Mouse (Mus musculus): ENCODE measurements around the gene Mrtfb. TPM values are rescaled to one million over a fixed set of nuclear protein-coding genes. Genes with fewer than 3 reads are reported as not detected.

Gene Mrtfb
- 10 to 100 TPM; 28.7 to 29.9 TPM for total RNA-seq (2021)

DNA sequence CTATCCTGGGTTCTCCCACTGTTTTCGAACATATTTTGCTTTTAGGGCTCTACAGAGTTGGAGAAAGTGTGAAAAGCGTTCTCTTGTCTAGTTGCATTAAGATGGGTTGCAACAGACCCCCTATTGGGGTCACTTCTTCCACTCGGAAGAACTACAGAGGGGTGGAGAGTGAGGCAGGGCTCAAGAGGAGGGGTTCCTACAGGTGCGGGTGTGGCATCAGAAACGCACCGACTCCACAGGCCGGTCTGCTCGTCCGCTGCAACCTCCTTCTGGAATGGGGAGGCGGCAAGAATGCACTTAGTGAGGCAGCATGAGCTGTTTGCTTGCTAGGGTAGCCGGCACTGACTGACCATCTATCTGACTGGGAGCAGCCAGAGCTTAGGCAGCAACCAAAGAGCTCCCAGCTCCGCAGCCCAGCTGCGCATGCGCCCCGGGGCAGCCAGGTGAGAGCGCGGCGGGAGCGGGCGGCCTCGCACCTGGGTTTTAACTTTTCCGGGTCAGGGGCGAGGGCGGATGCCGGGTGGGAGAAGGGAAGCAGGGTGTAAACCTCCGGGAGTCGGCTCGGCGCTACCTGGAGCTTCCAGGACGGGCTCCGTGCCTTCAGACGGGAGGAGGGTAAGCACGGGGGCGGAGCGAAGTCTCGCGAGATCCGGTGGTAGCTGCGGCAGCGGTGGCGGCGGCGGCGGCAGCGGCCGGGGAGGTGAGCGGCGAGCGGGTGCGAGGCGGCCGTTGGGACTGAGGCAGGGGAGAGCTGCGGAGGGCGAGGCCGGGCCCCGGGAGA lies at the start of gene Mrtfb:
Mrtfb (plus strand) TSS at position 627 of the 781 bp plus-strand sequence.
- DNase-seq: peak; percentile 94 to 98
- intact Hi-C loops (cut with DNase I): loop anchor here (2.0 kb wide), 2 partner anchors 95 to 101 kb away; no protein-coding TSS in a partner anchor

DNA sequence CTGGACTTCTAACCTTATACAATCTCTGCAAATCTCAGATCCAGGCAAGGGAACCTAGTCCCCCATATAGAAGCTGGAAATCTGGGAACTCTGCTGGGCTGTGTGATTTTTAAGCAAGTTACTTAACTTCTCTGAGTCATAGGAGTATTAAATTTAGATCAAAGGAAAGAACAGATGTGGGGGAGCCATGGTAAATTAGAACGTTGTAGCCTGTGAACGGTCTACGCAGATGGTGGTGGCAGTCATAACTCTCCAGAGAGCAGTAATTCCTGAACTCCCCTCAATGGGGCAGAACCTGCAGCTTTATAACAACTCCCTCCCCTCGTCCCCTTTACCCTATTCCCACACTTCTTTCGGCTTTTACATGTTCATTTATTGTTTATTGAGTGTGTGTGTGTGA lies 48.6 kb upstream of the Mrtfb start:
- intact Hi-C loops (cut with DNase I): no loop called here
- DNase-seq: no peak

DNA sequence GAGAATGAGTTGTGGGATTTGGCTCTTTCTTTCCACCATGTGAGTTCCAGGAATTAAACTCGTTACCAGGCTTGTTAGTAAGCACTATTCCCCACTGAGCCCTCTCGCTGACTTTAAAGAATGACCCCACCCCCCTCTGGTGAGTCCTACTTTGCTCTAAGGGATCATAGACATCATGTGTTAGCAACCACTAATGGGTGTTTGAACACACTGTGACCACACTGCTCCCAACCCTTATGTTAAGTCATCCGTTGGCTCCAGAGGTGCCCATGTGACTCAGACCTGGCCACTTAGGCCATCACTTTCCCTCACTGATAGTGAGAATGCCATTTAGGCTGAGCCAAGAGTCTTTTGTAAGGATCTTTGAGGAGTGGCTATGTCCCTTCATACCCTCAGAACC lies 48.2 kb upstream of the Mrtfb start:
- intact Hi-C loops (cut with DNase I): no loop called here
- DNase-seq: peak in 1 of 2 experiments; percentile 29

DNA sequence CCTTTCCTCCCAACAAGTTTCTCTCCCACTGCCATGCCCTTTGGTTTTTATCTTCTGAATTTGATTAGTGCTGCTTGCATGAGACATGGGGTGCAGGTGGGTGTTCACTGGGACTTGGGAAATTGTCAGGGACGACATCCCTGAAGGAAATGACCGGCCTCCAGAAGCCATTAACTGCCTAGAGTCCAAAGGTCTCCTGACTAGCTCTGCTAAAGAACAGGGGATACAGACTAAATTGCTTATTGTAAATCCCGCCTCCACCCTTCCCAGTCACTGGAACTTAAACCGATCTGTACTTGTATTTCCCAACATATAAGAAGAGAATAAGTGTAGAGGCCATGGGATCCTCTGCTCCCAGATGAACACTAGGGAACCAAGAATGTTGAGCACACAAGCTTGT lies 43.5 kb upstream of the Mrtfb start:
- intact Hi-C loops (cut with DNase I): no loop called here
- DNase-seq: no peak

DNA sequence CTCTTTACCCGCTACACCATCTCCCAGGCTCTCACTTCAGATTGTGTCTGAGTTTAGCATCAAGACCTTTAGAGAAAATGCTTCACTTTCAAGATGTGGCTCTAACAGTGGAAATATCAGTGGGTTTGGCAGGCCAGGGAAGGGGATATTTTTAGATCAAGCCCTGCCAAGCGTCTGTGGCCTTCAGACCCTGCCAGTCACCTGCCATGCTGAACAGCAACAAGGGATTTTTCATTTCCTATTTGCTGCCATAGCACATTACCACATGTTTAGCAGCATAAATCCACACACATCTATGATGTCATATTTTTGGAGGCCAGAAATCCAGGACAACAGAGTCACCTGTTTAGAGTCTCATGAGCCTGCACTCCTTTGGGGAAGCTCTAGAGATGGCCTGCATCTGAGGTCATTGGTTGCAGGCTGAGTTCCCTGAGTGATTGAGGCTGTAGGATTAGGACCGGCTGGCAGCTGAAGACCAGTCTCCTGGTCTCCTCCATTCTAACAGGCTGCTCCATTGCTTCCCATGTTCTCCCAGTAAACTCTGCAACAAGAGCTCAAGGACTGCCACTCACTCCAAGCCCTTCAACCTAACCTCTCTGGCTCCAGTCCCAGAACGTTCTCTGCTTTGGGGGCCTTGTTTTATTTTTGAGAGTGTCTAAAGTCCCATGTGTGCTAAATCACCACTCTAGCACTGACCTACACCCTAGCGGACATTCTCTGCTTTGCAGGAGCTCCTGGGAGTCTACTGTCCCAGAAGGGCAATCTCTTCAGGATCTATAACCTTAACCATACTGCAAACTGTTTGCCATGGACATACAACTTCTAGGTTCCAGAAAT lies 39.9 kb upstream of the Mrtfb start:
- DNase-seq: peak in 1 of 2 experiments; percentile 37
- intact Hi-C loops (cut with DNase I): no loop called here

DNA sequence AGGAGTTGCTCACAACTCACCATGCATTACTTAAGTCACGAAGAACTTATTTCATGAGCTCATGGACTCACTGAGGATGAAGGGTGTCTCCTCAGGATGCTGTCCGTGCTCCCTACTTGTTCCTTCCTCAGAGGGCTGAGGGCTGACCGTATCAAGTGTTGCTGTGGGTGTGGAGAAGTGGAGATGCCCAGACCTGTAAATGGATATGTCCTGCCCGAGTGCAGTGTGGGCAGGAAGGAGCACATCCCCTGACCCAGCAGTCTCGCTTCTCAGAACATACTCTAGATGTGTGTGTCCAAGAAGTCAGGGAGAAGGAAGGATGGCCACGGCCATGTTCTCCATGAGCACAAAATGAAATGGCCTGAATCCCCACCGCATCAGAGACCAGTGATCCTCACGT lies 38.3 kb upstream of the Mrtfb start:
- intact Hi-C loops (cut with DNase I): no loop called here
- no peak for DNase-seq

DNA sequence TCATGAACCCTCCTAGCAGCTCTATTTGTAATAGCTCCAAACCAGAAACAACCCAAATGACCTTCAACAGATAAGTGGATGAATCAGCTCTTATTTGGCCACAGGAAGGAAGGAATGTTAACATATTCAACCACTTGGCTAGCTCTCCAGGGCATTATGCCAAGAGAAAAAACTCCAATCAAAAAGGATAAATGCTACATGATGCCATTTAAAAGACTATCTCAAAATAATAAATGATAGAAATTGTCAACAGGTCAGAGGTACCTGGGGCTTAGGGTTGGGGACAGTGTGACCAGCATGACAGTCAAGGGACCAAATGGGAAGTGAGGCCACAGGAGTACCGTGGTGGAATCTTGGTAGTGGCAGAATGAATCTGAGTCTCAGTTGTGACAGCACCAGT lies 34.8 kb upstream of the Mrtfb start:
- no peak for DNase-seq
- intact Hi-C loops (cut with DNase I): no loop called here

DNA sequence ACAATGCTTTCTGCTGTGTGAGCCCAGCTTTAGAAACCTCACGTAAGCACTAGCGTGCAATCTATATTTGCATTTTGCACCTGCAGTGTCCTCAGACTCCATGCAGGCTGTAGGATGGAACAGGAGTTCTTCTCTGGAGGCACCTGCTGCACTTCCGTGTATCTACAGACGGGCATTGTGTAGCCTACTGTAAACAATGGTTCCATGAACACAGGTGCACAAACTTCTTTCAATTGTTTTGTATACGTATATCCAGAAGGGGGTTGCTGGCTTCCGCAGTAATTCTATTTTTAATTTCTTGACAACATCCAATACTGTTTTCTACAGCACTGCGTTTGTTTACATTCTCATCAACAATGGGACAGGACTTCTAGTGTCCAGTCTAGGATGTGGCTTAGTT lies 24.2 kb upstream of the Mrtfb start:
- no peak for DNase-seq
- intact Hi-C loops (cut with DNase I): no loop called here

DNA sequence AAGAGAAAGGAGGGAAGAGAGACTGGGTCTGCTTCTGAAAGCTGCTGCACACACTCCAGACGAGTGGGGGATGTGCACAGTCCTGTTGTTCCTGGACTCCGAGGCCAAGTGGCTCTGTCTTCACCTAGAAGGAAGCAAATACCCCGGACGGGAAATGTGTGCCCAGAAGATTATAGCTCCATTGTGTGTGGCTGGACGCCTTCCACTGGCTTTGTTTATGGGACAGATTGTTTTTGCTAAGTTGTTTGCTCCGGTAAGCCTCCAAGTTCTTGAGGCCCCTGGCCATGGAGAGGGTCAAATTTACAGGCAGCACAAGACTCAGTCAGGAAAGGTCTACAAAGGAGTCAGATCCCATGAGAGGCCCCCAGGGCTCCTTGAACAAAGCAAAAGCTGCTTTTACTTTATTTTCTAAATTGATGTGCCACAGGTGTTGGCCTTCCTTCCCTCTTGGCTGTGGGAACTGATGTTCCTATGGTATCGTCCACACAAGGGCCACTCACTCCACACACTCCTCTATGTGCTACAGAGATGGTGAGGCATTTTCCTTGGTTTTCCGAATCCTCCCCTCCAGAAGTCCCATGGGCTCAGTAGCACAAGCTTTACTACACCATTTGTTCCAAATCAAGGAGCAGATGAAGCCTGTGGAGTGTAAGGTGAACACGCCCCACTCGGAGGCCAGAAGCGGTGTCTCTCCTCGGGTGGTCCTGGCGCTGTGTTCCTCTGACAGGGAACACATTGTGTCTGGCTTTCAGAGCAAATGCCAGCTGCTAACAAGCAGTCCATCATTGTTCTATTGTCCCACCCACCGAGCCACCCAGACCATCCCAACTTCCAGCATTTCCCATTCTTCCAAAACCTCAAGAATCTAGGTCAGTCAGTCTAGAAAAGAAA lies 23.1 kb upstream of the Mrtfb start:
- intact Hi-C loops (cut with DNase I): no loop called here

DNA sequence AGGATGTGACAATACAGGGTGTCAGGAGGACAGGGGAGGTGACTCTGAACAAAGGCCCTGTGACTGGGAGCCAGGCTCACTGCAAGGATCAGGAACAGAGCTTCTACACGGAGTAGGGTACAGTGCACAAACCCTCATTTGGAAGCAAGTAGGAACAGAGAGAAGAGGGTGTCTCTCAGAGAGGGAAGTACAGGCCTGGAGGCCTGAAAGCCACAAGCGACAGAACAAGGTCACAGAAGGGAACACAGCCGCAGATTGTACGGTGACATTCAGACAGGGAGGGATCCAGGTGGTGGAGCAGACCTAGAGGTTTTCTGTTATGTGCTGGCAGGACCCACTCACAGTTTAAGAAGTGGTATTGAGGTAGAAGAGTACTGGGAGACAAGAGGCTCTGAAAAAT lies 17.2 kb upstream of the Mrtfb start:
- intact Hi-C loops (cut with DNase I): no loop called here
- no peak for DNase-seq

More for the DNA sequence above, 23.1 kb upstream of the Mrtfb start:
- peak; percentile 40 to 53 for DNase-seq

DNA sequence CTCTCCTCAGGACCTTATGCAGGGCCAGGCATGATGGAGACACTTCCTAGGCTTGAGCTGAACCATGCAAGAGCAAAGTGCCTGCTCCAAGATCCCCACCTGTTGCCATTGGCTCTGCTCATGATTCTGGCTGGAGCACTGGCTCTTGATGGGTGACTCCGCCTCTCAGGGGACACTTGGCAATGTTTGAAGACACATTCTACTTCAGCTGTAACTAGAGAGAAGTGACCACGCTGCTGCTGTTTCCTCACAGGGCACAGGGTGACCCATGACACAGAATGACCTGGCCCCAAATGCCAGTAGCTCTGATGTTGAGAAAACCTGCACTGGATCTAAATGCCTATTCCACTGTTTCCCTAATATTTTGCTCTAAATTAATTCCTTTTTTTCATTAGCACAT lies 16.7 kb upstream of the Mrtfb start:
- intact Hi-C loops (cut with DNase I): no loop called here
- no peak for DNase-seq

DNA sequence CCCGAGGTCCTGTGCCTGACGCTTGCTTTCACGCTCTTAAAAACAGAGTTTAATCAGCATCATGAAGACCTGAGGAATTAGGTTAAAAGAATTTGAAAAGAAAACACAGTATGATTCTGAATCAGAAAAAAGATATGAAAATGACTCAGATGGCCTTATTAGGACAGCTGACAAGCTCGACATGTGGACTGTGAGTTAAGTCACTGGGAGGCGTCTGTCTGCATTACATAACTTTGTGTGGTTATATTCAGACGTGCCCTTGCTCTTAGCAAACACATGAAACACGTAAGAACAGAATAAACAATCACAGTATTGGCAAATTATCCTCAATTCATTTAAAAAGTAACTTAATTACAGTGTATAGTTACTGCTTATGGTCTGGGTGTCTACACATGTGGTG lies 16.0 kb upstream of the Mrtfb start:
- no peak for DNase-seq
- intact Hi-C loops (cut with DNase I): no loop called here

DNA sequence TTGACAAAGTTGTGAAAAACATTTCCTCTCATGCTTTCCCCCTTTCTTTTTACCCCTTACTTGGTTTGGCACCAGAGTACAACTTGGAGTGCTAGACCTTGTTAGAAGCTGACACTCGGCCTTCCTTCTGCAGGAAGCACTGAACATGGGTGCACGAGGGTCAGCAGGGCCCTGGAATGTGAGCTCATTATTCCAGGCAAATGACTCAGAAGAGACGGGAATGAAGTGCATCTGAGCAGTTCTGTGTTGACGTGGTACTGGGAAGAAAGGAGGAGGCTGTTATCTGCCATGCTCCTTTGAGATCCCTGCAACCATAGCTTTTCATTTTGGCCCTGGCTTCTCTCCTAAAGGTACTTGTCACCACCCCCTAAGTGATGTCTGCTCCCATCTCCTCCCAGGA lies 10.6 kb upstream of the Mrtfb start:
- intact Hi-C loops (cut with DNase I): no loop called here
- DNase-seq: no peak

DNA sequence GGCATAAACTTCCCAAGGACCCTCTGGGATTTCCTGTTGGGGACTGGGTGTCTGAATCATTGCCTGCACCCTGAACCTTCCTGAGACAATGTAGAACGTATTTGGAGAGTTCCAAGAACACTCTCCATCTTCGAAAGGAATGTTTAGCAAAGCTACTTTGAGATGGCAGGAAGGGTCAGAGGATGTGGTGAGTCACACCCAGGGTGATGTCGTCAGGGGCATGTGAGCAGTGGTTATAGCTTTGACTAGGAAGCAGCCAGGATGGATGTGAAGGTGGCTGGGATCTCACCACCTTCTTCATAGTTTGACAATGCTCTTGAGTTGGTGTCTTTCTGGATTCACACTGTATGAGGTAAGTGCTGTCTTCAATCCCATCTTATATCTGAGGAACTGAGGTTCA lies 9.4 kb upstream of the Mrtfb start:
- intact Hi-C loops (cut with DNase I): no loop called here
- DNase-seq: no peak

DNA sequence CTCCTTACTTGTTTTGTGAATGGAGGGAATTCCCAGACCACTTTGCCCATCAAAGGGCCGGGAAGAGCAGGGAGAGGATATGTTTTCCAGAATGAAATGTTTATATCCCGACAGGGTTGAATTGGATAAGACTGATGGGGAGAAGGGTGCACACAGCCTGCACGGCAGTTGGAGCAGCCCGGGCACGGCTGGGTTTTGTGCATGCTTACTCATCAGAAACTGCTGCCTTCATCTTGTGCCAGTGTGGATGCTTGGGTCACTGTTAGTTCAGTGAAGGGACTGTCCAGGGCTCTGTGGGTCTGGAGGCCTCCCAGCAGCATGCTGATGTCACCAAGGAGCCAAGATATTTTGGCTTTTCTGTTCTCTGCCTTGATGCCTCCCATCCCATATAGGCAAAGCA lies 6.2 kb upstream of the Mrtfb start:
- intact Hi-C loops (cut with DNase I): no loop called here
- DNase-seq: no peak

DNA sequence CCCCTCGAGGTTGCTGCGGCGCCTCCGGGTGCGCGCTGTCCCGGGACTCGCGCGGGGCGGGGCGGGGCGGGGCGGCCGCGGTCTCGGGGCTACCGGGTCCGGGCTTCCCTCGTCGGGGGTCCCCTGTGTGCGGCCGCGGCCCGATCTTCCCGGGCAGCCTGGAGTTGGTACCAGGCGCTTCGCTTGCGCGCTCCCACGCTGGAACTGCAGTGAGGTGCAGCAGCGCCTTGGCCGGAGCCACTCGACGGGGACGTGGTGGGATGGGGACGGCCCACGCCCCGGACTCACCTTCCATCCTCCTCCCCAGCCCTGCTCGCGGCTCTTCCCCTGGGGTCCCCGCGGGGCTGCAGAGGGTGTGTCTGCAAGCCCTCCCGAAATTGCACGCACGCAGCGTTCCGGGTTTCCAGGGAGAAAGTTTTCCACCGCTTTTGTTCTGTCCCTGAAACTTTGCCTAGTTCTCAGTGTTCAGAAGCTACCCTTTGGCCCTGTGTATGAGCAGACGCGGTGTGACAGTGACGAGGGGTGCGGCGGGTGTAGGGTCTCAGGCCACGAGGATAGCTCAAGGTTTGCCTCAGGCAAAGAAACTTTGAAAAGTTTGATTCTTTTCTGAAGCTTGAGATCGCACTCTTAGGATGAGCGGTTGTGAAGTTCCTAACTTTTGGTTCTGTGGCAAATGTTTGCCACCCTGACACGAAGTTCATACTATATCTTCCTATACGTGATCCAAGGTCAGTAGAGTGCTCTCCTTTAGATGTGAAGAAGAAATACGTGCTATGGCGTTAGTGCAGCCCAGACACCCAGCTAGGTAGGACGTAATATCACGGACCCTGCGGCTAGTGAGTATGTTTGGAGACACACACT lies 616 bp downstream of the Mrtfb start:
- intact Hi-C loops (cut with DNase I): loop anchor here (2.0 kb wide), 2 partner anchors 96 to 100 kb away; no protein-coding TSS in a partner anchor
- DNase-seq: peak; percentile 20 to 23

DNA sequence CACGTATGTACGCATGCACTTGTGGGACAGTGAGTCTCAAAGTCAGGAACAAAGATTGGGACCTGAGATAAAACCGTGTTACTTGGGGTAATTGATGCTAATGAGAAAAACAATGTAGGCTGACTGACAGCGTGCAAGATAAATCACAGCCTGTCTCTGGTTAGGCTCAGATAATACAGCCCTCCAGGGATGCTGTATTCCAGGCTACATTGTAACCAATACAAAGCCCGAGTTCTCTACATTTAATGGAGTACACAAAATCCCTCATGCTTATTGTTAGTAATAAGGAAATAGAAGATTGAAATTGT lies 1.2 kb downstream of the Mrtfb start:
- DNase-seq: no peak
- intact Hi-C loops (cut with DNase I): loop anchor here (2.0 kb wide), 2 partner anchors 97 to 99 kb away; no protein-coding TSS in a partner anchor

DNA sequence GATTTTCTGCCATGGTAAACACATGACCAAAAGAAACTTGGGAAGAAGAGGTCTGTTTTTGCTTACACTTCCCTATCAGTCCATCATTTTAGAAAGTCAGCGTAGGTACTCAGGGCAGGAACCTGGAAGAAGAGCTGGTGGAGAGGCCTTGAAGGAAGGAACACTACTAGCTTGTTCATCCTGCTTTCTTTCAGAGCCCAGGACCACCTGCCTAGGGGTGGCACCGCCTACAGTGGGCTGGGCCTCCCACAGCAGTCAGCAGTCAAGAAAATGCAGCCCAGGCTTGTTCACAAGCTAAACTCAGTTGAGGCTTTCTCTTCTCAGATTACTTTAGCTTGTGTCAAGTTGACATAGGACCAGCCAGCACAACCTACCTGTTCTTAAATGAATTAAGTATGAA lies 2.7 kb downstream of the Mrtfb start:
- DNase-seq: no peak
- intact Hi-C loops (cut with DNase I): no loop called here

DNA sequence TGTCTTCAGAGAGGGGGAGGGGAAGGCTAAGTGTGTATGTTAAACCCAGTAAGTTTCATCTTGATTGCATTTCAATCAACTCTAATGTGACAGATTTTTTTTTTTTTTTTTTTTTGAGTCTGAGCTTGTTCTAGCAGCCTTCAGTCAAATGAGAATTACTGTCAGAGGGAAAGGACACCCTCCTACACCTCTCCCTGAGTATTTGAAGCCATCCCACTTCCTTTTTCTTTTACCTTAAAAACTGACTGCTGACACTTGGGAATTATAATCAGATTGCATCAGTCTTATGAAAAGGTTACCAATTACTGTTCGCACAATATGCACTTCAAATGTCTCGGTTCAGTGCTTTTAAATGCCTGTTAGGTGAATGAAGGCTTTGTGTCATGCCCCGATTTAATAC lies 10.0 kb downstream of the Mrtfb start:
- intact Hi-C loops (cut with DNase I): no loop called here
- no peak for DNase-seq

DNA sequence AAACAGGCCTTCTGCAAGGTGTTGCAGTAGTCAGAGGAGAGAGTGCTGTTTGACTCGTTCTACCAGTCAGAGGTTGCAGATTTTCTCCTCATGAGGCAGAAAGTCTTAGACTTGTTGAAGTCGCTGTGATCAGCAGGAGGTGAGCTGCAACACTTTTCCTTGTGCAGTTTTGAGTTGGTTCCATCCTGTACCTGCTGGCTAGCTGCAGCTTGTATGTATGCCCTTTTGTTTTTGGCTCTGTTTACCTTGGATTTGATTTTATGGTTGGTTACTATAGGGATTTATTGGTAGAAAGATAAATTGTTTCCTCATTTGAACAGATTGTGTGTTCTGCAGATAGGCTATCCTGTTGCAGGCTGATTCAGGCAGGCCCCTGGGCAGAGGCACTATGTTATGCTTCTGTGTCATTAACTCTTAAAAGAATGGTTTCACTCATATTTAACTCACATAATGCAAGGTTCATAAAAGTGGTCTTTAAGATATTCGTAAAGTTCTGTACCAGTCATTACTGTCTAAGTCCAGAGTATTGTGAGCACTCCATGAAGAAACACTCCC lies 11.1 kb downstream of the Mrtfb start:
- intact Hi-C loops (cut with DNase I): no loop called here
- DNase-seq: no peak
